Mouse (Mus musculus) bone marrow macrophage, adult 2 months (primary cell): ENCODE results near the gene Nhp2.

ENCODE experiments used
- CTCF ChIP-seq: IDR thresholded peaks from 2 replicates; pipeline ENCODE4 v1.5.1; 2012; ENCODE audit warnings: low read depth, mild to moderate bottlenecking, low read length, moderate library complexity
- POLR2A ChIP-seq: IDR thresholded peaks from 2 replicates; pipeline ENCODE4 v1.6.1; 2012; ENCODE audit warnings: mild to moderate bottlenecking, low read depth, low read length, borderline replicate concordance

DNA sequence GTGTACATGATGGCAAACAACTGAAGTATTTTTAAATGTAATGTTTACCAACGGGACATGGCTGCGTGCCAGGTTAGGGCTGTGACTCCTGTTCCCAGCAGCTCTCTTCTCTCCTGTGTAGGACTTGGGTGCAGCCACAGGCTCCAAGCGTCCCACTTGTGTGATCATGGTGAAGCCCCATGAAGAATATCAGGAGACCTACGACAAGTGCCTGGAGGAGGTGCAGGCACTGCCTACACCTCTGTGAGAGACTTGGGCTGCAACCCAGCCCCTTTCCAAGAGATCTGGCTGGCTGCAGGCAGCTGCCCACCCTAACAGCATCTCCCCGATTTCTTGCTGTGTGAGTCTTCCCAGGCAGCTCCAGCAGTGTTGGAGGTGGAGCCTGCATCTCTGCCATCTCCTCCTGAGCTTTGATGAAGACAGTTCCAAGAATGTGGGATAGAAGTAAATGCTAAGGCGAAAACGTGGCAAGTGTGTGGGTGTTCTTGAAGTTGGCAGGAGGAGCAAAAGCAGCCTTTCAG is 3.5 kb downstream of the Nhp2 start:
- no peak for TF ChIP-seq CTCF
- no peak for TF ChIP-seq POLR2A
